Mouse (Mus musculus): ENCODE data around the gene Mapk8ip3.

DNA sequence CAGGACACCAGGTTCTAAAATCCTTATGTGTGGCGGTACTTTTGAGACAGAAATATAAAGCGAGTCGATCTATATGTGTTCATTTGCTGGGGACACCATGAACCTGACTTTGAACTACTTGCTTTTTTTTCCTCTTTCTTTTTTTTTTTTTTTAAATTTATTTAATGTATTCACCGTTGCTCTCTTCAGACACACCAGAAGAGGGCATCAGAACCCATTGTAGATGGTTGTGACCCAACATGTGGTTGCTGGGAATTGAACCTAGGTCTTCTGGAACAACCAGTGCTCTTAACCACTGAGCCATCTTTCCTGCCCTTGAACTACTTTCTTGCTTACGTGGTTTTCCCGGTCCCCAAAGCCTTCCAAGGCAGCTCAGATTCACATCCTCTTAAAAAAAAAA is 489 bp upstream of the Mapk8ip3 start:
- TF ChIP-seq CTCF (IDR thresholded peaks at IDR 0.05; ENCODE audit: control insufficient read depth, insufficient read depth, insufficient replicate concordance, low read depth, low read length) (no peak), POLR2A (IDR thresholded peaks at IDR 0.05; ENCODE audit: control insufficient read depth, low read depth, low read length) (no peak)

Measured in testis, adult 2 months (tissue).